Mouse (Mus musculus) stomach, postnatal 0 days (tissue): ENCODE results near the gene Cpm.

Source experiments
- CTCF ChIP-seq: IDR thresholded peaks from 2 replicates; pipeline ENCODE4 v1.5.1; 2016; ENCODE audit warnings: antibody characterized with exemption, low read depth, mild to moderate bottlenecking, moderate library complexity
- EP300 ChIP-seq: optimal IDR thresholded peaks from 2 replicates; pipeline ENCODE3; 2016; ENCODE audit warnings: antibody characterized with exemption

- TF ChIP-seq CTCF (no peak), EP300 (no peak)
These were observed 84.8 kb downstream of the Cpm start for GRCm38 (mm10) chr10:117714048-117714545.
